Mouse (Mus musculus): ENCODE results near the gene Mpi. TPM values are rescaled to one million over a fixed set of nuclear protein-coding genes. Genes with fewer than 3 reads are reported as not detected.

Mpi gene
- total and polyA plus RNA-seq, 2 experiments from 2014 or later: 64.6 to 67.9 TPM

GRCm38 (mm10) chr9:57597265-57597664, 44.7 kb upstream of the Mpi start:
- Histone ChIP-seq H3K9ac (replicated peaks; ENCODE audit: low read length) (no peak overlapping the region), H3K27ac (no peak overlapping the region; the same call in 1 of the 2 replicates), H3K9me3 (ENCODE audit: low read length) (no peaks in the 10 kb centered on the region), H3K4me3 (ENCODE audit: low read length) (no peak overlapping the region), H3K4me2 (ENCODE audit: low read depth, low read length) (no peak overlapping the region), H3K27me3 (ENCODE audit: insufficient read depth, low read length) (no peaks in the 10 kb centered on the region), H3K36me3 (ENCODE audit: insufficient read depth, low read length) (peaks cover 18% of the 10 kb centered on the region; the same call in 1 of the 2 replicates), H3K4me1 (ENCODE audit: insufficient read depth, low read length) (peaks cover 10% of the 10 kb centered on the region; the same call in 1 of the 2 replicates)
- no peak for DNase-seq (ENCODE audit: low spot score)
- no peak for ATAC-seq
- no peak for TF ChIP-seq CTCF (IDR thresholded peaks at IDR 0.05; ENCODE audit: low read depth)
- WGBS: 85% methylated on average over 8 of the region's 8 CpGs

GRCm38 (mm10) chr9:57594174-57594509, 41.6 kb upstream of the Mpi start:
- no peak overlapping the region for H3K27ac ChIP-seq
- no peak overlapping the region for H3K9ac ChIP-seq (replicated peaks; ENCODE audit: low read length)
- peaks cover 18% of the 10 kb centered on the region; the same call in 1 of the 2 replicates for H3K36me3 ChIP-seq (ENCODE audit: insufficient read depth, low read length)
- no peaks in the 10 kb centered on the region for H3K9me3 ChIP-seq (ENCODE audit: low read length)
- no peak for DNase-seq (ENCODE audit: low spot score)
- no peak overlapping the region for H3K4me2 ChIP-seq (ENCODE audit: low read depth, low read length)
- no peak for TF ChIP-seq CTCF (IDR thresholded peaks at IDR 0.05; ENCODE audit: low read depth)
- 71% methylated on average over 9 of the region's 9 CpGs for WGBS
- no peak for ATAC-seq
- no peak overlapping the region for H3K4me3 ChIP-seq (ENCODE audit: low read length)
- H3K4me1 ChIP-seq (ENCODE audit: insufficient read depth, low read length): peaks cover 7% of the 10 kb centered on the region; the same call in 1 of the 2 replicates
- no peaks in the 10 kb centered on the region for H3K27me3 ChIP-seq (ENCODE audit: insufficient read depth, low read length)

DNA sequence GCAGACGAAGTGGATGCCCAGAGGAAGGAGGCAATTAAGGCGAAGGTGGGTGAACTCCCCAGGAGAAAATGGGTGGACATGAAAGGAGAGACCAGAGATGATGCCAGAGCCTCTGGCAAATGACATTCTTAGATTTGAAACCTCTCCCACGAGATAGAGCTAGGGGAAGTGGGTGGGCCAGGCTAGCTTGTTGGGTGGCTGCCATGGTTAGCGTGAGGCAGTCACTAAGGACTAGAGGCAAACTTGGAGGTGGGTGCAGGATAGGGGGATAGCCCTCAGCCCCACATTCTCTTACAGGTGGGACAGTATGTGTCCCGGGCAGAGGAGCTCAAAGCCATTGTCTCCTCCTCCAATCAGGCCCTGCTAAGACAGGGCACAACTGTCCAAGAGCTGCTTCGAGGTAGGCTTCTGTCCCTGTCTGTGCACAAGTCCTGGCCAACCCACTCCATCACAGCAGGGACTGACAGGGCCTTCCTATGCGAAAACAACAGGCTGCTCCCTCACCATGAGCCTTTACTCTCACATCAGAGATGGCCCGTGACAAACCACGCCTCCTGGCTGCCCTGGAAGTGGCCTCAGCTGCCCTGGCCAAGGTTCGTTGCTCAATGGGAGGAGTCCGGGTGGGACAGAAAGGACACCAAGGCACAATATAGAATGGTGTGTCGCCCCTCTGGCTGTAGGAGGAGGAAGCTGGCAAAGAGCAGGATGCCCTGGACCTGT, 41.1 kb upstream of the Mpi start:
- no peak for ATAC-seq

DNA sequence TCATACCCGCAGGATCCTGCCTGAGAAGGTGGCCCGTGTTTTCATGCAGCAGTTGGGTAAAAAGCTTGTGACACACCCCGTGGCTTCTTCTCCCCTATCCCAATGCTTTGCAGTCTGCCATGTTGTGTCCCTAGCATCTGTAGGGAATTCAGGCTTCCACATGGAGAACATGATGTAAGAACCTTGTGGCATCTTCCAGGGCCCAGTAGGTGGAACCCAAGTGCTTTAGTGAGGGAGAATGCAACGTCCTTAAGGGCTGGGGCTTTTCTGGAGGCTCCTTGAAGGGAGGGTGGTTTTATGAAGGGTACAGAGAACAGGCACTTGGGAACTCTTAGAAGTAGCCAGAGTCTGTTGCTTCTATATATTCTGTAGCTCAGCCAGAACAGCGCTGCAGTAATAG, 38.2 kb upstream of the Mpi start:
- Histone ChIP-seq H3K4me2 (ENCODE audit: low read depth, low read length) (peak overlapping the region; percentile 94), H3K27ac (no peak overlapping the region), H3K4me3 (ENCODE audit: low read length) (no peak overlapping the region), H3K36me3 (ENCODE audit: insufficient read depth, low read length) (peaks cover 29% of the 10 kb centered on the region; the same call in 1 of the 2 replicates), H3K4me1 (ENCODE audit: insufficient read depth, low read length) (peaks cover 7% of the 10 kb centered on the region; the same call in 1 of the 2 replicates), H3K27me3 (ENCODE audit: insufficient read depth, low read length) (no peaks in the 10 kb centered on the region), H3K9ac (replicated peaks; ENCODE audit: low read length) (no peak overlapping the region; the same call in 1 of the 2 replicates), H3K9me3 (ENCODE audit: low read length) (no peaks in the 10 kb centered on the region)
- no peak for ATAC-seq
- peak; percentile 64 for TF ChIP-seq CTCF (IDR thresholded peaks at IDR 0.05; ENCODE audit: low read depth)
- DNase-seq (ENCODE audit: low spot score): peak; percentile 44
- 45% methylated on average over 5 of the region's 5 CpGs for WGBS

More for the DNA sequence above, 41.1 kb upstream of the Mpi start:
- Histone ChIP-seq H3K27me3 (ENCODE audit: insufficient read depth, low read length) (no peaks in the 10 kb centered on the region), H3K4me2 (ENCODE audit: low read depth, low read length) (no peak overlapping the region), H3K27ac (no peak overlapping the region), H3K9me3 (ENCODE audit: low read length) (no peaks in the 10 kb centered on the region), H3K9ac (replicated peaks; ENCODE audit: low read length) (no peak overlapping the region), H3K4me1 (ENCODE audit: insufficient read depth, low read length) (peaks cover 7% of the 10 kb centered on the region; the same call in 1 of the 2 replicates), H3K4me3 (ENCODE audit: low read length) (no peak overlapping the region), H3K36me3 (ENCODE audit: insufficient read depth, low read length) (peaks cover 18% of the 10 kb centered on the region; the same call in 1 of the 2 replicates)
- 38% methylated on average over 12 of the region's 12 CpGs for WGBS
- TF ChIP-seq CTCF (IDR thresholded peaks at IDR 0.05; ENCODE audit: low read depth): no peak
- DNase-seq (ENCODE audit: low spot score): no peak

GRCm38 (mm10) chr9:57589224-57590126, 36.9 kb upstream of the Mpi start, which contains the start of gene Ulk3:
Gene Ulk3 (plus strand): TSS chr9:57589452.
- Histone ChIP-seq H3K4me3 (ENCODE audit: low read length) (peak within 1 kb of the TSS; percentile 76), H3K4me2 (ENCODE audit: low read depth, low read length) (peak within 1 kb of the TSS; percentile 94), H3K36me3 (ENCODE audit: insufficient read depth, low read length) (peaks cover 19% of the 10 kb centered on the region; the same call in 1 of the 2 replicates), H3K9ac (replicated peaks; ENCODE audit: low read length) (peak within 1 kb of the TSS; percentile 80), H3K4me1 (ENCODE audit: insufficient read depth, low read length) (peaks cover 7% of the 10 kb centered on the region; the same call in 1 of the 2 replicates), H3K27me3 (ENCODE audit: insufficient read depth, low read length) (no peaks in the 10 kb centered on the region), H3K9me3 (ENCODE audit: low read length) (no peaks in the 10 kb centered on the region), H3K27ac (peak within 1 kb of the TSS; percentile 80)
- TF ChIP-seq CTCF (IDR thresholded peaks at IDR 0.05; ENCODE audit: low read depth): peak; percentile 36
- WGBS: under 1% methylated on average over 58 of the region's 58 CpGs
- DNase-seq (ENCODE audit: low spot score) (peak; percentile 82), ATAC-seq (peak; percentile 77)

GRCm38 (mm10) chr9:57584991-57585390, 32.4 kb upstream of the Mpi start:
- peaks cover 53% of the 10 kb centered on the region for H3K36me3 ChIP-seq (ENCODE audit: insufficient read depth, low read length)

More at GRCm38 (mm10) chr9:57584991-57585390, 32.4 kb upstream of the Mpi start:
- no peaks in the 10 kb centered on the region for H3K9me3 ChIP-seq (ENCODE audit: low read length)
- H3K9ac ChIP-seq (replicated peaks; ENCODE audit: low read length): no peak overlapping the region
- H3K4me2 ChIP-seq (ENCODE audit: low read depth, low read length): no peak overlapping the region
- WGBS: 82% methylated on average over 3 of the region's 3 CpGs
- ATAC-seq (no peak), DNase-seq (ENCODE audit: low spot score) (no peak)
- H3K4me3 ChIP-seq (ENCODE audit: low read length): no peak overlapping the region
- H3K27ac ChIP-seq: no peak overlapping the region
- no peaks in the 10 kb centered on the region for H3K27me3 ChIP-seq (ENCODE audit: insufficient read depth, low read length)
- peaks cover 3% of the 10 kb centered on the region; the same call in 1 of the 2 replicates for H3K4me1 ChIP-seq (ENCODE audit: insufficient read depth, low read length)
- TF ChIP-seq CTCF (IDR thresholded peaks at IDR 0.05; ENCODE audit: low read depth): no peak

All from hindbrain, postnatal 0 days (tissue).